Mouse (Mus musculus): ENCODE measurements around the gene Dlgap4.

Dlgap4 gene

DNA sequence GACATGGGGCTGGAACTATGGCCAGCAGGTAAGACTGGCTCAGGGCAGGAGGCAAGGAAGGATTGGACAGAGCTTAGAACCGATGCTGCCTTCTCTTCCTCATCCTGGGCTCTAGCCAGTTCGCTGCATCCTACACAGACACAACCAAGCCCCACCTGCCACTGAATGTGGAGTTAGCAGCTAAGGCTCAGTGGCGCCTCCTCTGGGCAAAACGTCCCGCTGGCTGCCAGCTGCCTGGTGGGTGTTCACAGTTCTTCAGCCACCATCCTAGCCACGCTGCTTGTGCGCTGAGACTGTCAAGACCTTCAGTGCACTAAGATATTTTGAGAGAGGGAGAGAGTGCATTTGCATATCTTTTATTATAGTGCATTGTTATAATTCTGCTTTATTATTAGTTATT, 45.2 kb downstream of the Dlgap4 start:
- no peak for DNase-seq (ENCODE audit: low spot score)

DNA sequence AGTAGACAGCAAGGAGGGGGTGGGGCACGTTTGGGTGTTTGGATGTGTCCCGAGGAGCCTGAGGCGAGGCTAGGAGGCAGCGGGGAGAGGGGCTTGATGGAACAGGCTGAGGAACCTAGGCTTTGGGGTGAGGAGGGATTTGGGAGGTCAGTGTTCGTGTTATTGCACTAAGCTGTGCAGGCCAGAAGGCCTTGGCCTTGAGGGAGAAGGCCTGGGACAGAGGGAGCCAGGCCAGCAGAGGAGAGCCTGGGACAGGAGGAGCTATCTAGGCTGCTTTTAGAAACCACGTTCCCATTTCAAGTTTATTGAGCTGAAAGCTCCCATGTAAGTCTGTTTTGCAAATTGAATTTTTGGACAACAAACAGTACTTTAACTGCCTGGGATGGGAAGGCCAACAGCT, 46.5 kb downstream of the Dlgap4 start:
- DNase-seq (ENCODE audit: low spot score): no peak

DNA sequence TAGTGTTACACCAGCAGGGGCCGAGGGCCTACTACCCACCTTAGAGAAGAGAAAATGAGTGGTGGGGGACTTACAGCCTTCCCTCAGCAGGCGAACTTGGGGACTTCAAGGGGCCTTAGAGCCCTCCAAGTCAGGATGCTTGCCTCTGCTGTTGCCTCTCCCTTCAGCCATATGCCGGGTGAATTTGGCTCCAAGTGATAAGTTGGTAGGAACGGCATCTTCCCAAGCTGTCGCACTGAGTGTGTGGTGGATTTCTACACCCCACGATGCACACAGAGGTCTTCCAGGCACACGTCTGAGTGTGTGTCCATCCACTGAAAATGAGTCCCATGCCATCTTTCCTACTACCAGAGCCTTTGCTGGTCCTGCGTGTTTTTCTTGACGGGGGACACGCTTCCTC, 49.7 kb downstream of the Dlgap4 start:
- DNase-seq (ENCODE audit: low spot score): no peak

DNA sequence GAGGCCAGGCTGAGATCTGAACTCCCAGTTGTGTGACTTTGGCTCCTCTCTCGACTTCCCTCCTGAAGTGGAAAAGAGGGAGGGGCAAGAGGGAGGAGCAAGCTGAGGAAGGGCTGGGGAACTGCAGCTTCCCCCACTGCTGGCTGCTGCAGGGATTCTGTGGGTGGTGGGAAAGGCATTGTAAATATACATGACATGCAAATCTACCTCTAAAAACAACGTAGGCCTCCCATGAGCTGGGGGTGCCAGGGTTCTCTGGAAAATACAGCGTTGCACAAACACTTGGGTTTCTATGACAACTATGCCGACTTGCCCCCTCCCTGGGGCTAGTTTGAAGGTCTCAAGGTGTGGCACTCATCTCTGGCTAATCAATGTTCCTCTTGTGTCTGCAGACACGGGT, 50.9 kb downstream of the Dlgap4 start:
- no peak for DNase-seq (ENCODE audit: low spot score)

DNA sequence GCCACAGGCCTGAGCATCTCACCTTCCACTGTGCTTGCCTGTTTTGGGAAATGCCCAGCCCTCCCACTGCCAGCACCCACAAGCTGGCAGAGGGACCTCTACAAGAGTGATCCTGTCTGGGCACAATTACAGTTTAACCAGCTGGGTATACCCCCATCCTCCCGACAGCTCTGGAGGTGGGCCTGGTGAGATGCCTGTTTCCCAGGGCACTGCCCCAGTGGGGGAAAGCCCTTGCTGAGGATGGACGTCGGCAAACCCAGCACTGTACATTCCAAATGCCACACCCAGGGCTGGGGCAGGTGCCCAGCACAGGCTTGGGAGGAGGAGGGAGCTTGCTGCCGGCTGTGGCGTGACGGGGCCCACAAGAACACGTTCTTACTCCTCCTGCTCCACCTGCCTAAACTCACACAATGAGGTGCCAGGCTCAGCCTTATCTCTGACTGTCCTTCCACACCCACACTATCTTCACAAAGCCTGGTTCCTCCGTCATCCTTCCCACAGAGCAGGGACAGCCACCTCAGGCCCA, 51.6 kb downstream of the Dlgap4 start:
- no peak for DNase-seq (ENCODE audit: low spot score)

DNA sequence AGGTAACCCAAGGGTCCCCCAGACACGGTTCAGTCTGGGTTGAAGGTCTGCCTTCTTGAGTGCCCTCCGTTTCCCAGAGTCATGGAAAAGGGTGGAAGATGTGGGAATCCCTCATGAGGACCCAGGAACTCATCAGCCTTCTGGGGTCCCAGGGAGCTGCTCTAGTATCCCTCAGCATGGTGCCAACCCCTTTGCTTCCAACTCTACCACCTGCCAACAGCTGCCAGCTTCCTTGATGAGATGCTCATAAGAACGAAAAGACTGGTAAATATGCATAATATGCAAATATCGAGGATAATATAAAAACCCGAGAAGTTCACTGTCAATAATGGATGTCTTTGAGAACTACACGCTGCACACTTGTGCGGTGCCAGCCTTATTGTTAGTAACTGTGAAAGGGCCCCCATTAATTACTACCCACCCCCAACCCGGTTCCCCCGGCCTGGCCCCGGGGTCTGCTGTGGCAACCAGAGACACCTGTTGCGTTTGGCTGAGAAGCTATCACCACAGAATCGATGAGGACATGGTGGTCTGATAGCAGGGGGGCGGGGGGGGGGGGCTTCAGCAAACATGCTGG, 52.2 kb downstream of the Dlgap4 start:
- DNase-seq (ENCODE audit: low spot score): no peak

DNA sequence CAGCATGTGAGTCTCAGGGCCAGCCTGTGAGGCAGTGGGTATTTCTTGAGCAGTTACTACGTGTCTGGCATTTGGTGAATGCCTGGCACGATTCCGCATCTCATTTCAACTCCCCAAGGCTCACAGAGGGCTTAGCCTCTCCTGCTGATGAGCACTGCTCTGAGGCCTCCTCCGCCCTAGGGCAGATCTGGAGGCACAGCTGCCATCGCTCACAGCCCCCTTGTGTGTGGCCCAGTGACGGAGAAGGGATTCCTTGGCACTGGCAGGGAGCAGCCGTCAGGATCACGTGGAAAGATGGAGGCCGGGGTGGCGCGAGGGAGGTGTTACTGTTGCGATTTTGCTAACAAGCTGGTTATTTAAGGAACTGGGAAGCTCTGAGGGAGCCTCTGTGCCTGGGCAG, 52.7 kb downstream of the Dlgap4 start:
- DNase-seq (ENCODE audit: low spot score): no peak

DNA sequence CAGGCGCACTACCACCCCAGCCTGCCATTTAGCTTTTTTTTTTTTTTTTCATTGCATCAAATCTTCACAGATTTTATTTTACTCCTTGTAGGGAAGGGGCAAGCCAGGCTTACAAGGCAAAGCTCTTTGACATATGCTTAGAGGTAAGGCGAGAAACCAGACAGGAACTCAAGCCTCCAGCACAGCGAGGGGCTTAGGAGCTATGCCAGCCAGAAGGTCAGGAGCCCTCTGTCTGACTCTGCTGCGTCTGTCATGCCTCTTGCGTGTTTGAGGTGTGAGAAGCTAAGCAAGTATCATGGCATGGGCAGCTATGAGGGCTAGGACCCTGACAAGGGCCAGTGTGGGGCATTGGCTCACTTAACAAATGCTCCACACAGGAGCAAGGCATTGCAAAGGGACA, 53.8 kb downstream of the Dlgap4 start:
- no peak for DNase-seq (ENCODE audit: low spot score)

DNA sequence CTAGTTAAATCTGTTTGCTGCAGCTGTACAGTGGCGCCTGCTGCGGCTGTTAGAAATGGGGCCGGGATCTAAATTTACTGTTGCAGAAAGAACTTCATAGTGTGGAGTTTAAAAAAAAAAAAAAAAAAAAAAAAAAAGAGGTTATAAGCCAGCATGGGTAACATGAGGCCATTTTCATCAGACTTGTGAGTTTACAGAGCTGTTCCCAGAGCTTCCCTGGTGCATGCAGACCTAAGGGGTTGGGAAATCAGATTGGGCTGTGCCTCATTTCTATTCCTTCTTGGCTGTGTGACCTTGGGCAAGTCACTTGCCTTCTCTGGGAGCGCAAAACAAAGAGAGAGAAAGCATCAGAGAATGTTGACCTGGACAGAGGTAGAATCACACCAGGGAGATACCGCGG, 55.1 kb downstream of the Dlgap4 start:
- no peak for DNase-seq (ENCODE audit: low spot score)

DNA sequence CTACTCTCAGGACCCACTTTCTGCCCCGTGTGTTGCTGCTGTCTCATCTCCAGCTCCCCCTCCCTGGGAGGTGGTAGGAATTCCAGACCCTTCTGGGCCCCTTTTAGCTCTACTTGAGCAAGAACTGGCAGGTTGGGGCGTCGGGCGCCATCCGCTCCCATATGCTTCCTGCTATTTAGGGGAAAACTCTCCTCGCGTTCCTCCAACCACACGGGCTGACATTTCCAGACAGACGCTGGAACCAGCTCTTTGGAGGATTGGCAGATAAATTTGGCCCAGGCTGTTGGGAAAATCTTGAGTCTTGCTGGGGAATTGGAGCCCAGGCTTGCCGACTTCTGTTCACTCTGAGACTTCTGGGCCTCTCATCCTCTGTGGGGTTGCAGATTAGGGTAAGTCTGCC, 59.8 kb downstream of the Dlgap4 start:
- no peak for DNase-seq (ENCODE audit: low spot score)

DNA sequence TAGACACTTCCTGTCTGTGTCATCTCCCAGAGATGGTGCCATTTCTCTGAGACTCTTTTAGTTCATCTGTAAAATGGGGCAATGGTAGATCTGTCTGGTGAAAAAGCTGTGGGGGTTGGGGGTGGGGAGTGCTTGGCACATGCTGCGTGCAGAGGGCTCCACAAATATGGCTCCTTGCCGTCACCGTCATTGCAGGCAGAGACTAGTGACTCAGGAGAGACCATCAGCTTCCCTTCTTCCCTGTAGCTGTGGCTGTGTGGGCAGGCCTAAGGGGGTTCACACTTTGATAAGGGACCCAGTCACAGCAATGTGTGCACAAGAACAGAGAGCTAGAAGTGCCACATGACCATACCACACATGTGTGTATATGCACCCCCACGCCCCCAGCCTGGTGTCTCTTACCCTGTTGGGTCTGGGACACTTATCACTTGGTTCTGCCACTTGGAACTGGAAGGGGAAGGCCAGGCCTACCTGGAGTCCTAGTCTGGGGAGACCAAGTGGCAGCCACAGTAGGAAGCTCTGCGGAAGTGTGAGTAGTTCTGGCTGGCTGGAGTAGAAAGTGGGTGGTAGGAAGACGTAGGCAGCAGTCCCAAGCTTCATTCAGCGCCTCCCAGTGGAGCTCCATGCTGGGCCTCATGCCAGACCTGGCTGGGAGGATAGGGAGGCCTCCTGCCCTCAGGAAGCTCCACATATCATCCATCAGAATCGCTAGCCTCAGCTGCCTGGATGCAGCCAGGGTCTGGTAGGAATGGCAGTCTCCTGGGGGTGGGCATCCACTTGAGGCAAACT, 60.6 kb downstream of the Dlgap4 start:
- DNase-seq (ENCODE audit: low spot score): no peak

DNA sequence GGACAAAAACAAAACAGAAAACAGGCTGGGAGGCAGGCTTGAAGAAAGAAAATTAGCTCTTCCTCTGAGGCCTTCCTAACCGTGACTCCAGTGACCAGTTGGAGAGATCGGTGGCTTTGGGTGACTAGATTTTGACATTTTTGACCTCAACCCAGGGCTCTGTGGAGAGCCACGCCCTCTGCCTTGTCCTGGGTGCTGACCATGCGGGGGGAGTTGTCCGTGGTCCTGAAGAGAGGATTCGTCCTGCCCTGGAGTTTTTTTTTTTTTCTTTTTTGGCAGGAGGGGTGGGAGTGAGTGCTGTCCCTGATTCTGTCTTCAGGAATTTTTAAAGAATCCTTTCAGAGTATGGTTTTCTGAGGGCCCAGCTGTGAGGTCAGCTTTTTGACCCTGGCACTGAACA, 63.4 kb downstream of the Dlgap4 start:
- DNase-seq (ENCODE audit: low spot score): no peak

DNA sequence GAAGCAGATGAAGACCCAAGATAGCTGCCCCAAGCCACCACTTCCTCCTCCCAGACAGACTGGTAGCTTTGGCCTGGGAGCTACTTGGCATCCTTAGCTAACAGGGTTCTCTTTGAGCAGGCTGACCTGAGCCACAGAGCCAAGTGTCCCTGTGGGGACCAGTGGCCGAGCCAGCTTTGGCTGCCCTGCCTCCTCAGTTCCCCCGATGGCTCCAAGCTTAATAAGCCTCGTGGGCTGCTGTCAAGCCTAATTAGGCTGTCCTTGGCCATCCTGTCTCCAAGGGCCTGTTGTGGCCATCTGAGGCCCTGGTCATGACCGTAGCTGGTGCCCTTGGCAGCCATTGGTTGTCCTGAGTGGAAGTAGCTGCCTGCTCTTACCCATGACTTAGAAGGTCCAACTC, 64.6 kb downstream of the Dlgap4 start:
- no peak for DNase-seq (ENCODE audit: low spot score)

DNA sequence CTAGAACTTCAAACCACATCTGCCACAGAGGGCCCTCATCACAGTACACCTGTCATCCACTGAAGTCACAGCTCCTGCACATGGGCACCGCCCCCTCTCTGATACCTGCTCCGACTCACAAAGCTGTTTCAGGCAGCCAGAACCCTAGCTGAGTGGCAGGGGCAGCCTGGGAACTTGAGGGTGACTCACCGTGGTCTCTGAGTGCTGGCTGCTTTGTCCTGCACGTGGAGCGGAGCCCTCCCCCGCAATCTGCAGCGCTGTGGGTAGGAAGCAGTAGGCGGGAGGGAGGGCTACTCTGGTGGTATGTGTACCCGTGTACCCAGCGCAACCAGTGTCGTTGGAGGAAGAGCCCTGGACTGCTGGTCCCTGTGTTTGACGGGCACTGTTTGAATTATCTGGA, 69.5 kb downstream of the Dlgap4 start:
- no peak for DNase-seq (ENCODE audit: low spot score)

DNA sequence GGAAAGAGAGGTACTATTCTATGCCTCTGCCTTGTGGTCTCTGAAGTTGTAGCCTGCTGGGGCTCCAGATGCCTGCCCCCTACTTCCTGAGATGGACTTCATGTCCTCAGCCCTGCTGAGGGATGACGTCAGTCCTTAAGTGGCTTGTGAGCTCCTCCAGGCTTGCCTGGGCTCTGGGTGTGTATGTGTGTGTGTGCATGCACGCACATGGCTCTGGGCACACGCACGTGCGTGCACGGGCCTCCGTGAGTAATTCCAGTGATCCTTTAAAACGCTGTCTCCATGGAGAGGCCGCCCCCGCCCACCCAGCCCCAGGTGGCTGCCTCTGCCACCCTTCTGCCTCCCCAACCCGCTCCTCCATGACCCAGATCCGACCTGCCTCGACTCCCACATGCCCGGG, 72.5 kb downstream of the Dlgap4 start:
- no peak for DNase-seq (ENCODE audit: low spot score)

DNA sequence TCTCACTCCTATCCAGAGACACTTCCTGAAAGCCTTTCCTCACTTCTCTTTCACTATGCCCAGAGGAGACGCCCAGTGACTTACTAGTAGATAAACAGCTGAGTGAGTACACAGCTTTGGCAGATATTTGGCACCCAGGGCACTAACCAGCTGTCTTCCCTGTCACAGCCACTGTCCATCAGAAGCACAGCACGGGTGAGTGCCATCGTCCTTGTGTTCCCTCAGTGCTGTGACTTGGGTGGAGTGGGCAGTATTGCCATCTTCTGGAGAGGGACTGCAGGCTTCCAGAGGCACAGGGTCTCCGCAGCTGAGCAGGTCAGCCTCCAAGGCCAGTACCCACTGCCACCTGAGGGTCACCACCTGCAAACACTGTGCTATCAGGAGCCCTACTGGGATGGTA, 73.2 kb downstream of the Dlgap4 start:
- DNase-seq (ENCODE audit: low spot score): no peak

DNA sequence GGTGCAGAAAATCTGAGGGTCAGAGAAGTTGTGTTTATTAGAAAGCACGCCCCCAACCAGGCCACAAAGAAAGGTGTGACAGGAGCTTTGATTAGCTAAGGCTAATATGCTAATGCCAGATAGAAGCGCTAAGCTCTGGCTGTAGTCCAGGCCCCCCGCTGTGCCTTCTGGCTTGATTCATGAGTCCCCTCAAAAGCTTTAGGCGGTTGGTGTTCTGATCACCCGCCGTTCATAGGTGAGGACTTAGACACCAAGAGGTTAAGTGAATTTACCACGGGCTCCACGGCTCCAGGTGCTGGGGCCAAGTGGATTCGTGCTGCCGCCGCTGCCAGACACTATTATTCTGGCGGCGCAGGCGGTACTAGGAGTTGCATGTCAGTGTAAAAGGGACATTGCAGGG, 75.1 kb downstream of the Dlgap4 start:
- DNase-seq (ENCODE audit: low spot score): no peak

DNA sequence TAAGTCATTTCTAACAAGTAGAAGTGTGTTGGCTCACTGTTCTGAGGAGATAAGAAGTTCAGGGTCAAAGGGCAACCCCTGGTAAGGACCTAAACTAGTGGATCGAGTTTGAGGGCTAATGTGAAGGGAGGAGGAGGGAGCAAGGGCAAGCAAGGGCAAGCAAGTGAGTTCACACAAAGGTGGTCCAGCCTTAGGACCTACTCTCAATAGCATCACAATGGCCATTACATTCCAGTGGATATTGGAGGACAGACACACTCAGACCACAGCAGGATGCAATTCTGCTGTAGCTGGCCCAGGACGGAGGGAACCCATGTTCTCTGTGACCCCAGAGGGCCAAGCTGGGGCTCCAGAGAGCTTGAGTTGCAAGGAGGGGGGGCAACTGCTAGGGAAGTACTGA, 77.3 kb downstream of the Dlgap4 start:
- DNase-seq (ENCODE audit: low spot score): no peak

DNA sequence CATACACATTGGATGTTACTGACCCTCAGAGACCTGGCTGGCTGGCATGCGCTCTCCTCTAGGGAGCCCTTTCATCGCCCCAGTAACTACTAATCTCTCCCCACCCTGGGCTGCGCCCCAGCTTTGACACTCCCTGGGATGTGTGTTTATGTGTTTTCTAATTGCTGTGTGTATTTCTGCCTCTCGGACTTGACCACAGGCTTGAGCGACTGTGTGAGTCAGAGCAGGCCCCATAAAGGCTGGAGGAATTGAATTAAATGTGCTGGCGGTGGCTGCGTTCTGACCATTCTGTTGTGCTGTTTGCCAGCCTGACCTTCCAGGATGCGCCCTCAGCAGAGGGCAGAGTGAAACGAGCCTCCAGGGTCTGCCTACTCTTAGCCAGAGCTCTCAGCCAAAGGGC, 78.2 kb downstream of the Dlgap4 start:
- DNase-seq (ENCODE audit: low spot score): no peak

DNA sequence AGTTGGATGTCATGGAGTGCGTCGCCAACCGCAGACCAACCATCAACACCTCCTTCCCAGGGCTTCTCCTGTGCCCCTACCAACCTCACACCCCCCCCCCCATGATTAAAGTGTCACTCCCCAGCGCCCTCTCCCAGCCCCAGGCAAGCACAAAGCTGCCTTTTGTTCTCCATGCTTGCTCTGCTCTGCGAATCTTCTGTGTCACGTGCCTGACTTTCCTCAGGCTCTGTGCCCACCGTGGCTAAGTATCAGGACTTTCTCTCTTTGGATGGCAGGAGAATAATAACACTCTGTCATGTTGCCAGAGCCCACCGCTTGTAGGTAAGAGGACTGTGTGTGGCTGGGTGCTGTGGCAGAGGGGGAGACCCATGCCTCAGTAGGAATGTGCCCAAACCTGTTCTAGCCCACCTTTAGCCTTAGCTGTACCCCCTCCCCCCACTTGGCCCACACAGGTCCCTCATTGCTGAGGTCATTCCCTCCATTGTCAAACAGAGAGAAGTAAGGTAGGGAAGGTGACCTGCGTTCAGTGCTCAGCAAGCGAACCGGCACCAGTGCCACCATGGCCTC, 79.8 kb downstream of the Dlgap4 start:
- no peak for DNase-seq (ENCODE audit: low spot score)

DNA sequence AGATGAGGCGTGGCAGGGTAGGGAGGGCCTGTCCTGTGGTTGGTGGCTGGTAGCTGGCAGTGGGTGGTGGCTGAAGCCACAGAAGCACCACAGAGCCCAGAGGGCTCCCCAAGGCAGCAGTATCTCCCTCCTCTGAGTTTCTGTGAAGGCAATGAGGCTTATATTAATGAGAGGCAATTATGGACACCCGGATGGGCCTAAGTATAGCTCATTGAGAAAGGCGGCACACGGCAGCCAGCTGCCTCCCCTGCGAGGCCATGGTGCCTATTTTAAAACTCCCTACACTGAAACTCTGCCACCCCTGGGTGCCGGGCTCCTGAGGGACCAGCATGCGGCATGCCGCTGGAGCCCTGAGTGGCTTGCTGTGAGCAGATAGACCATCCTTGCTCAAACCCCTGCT, 83.8 kb downstream of the Dlgap4 start:
- no peak for DNase-seq (ENCODE audit: low spot score)

DNA sequence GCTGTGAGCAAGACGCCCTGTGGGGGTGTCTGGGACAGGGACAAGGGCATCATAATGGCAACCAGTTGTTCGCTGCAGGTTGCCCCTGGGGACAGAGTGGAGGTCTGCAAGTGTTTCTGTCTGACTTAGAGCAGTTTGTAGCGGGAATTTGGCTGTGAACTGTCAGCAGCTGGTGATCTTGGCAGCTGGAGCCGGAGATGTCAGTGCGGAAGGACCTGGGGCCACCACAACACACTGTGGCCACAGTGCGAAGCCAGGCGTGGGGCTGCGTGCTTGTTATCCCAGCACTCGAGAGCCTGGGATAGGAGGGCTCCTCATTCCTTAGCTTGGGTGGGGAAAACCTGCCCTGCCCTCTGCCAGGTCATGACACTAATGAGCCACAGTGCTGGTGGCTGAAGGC, 84.7 kb downstream of the Dlgap4 start:
- DNase-seq (ENCODE audit: low spot score): no peak

DNA sequence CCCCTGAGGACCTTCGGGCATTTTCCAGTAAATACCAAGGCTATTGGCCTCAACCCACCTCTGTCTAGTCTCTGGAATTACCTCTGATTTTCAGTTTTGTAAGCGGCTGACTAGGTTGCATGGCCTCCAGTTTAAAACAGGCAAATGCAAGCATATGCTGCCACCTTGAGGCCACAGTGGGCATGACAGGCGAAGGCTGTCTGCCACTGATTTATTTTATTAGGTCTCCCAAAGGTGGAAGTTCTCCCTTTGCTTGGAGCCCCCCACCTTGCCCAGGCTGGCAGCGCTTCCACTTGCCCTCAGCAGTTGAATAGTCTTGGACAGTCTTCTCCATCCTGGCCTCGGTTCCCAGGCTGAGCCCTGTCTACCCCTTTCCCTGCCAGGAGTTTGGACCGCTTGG, 92.0 kb downstream of the Dlgap4 start:
- peak; percentile 55 for DNase-seq (ENCODE audit: low spot score)

DNA sequence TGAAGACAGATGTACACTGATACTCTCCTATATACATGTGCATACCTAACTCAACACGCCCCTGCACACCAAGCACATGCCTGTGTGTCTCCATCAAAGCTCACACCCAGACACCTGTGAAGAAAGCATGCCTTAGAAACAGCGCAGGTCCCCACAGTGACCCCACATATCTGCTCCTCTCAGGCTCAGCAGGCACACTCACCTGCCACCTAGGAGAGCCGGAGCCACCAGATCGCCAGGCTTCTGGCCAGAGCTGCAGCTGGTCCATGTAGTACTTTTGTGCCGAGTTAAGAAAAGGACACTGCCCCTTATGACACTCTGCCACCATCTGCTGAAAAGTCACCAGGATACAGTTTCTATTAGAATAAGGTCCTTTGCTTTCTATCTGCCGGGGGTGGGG, 103.2 kb downstream of the Dlgap4 start:
- no peak for DNase-seq (ENCODE audit: low spot score)

Measured in testis, postnatal 14 days (tissue).